Mouse (Mus musculus): ENCODE results near the gene Polrmt.

DNA sequence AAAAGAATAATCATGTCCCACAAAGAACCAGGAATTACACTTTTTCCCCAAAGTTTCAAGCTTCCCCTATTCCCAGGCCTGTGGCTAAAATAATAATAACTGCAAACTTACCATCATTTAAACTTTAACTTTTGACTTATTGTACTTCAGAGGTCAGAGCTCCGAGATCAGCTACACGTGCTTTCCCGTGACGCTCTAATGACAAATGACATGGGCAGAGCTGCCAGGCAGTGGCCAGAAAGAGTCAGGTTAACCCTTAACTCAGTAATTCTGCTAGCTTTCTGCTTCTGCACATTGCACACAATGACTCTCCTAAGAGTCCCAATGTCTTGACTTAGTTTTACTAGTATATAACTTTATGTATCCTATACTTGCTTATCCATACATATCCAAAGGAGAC lies 22.9 kb upstream of the Polrmt start:
- TF ChIP-seq POLR2A (IDR thresholded peaks at IDR 0.05; ENCODE audit: low read depth, low read length) = no peak
- no peak for TF ChIP-seq CTCF (conservative IDR thresholded peaks at IDR 0.05; ENCODE audit: insufficient read depth, insufficient read length, low read depth, low read length)

Data from kidney, adult 2 months (tissue).